Mouse (Mus musculus) kidney, adult 8-10 months (tissue): ENCODE results near the gene Pla2g2c.

ENCODE experiments used
- DNase-seq, 2 experiments: peaks; one replicate each; pipeline ENCODE4 v3.0.0; 2022

Pla2g2c gene

GRCm38 (mm10) chr4:138754432-138754831, 29.8 kb downstream of the Pla2g2c start:
- DNase-seq, result no peak

GRCm38 (mm10) chr4:138755439-138755838, 30.8 kb downstream of the Pla2g2c start:
- DNase-seq, result no peak

GRCm38 (mm10) chr4:138755983-138756382, 31.4 kb downstream of the Pla2g2c start:
- no peak for DNase-seq

GRCm38 (mm10) chr4:138757416-138757815, 32.8 kb downstream of the Pla2g2c start, which contains the start of gene Pla2g2f:
Gene Pla2g2f (minus strand): TSS chr4:138757626.
- DNase-seq, result no peak

- no peak for DNase-seq
These were observed 37.7 kb downstream of the Pla2g2c start for GRCm38 (mm10) chr4:138762266-138762665.

GRCm38 (mm10) chr4:138771970-138772369, 47.4 kb downstream of the Pla2g2c start:
- DNase-seq, result peak; percentile 14 to 23

- DNase-seq, result no peak
These were observed 47.8 kb downstream of the Pla2g2c start for GRCm38 (mm10) chr4:138772386-138772785.

GRCm38 (mm10) chr4:138775435-138775834, 50.8 kb downstream of the Pla2g2c start, which contains the start of gene Pla2g2d:
Gene Pla2g2d (plus strand): TSS chr4:138775735.
- DNase-seq, result no peak

- DNase-seq, result no peak
These were observed 53.1 kb downstream of the Pla2g2c start for GRCm38 (mm10) chr4:138777417-138778407.

GRCm38 (mm10) chr4:138780300-138780699, 55.7 kb downstream of the Pla2g2c start:
- no peak for DNase-seq

- no peak for DNase-seq
These were observed 57.5 kb downstream of the Pla2g2c start for GRCm38 (mm10) chr4:138782098-138782497.

GRCm38 (mm10) chr4:138785721-138786120, 61.1 kb downstream of the Pla2g2c start:
- DNase-seq, result no peak

- no peak for DNase-seq
These were observed 61.5 kb downstream of the Pla2g2c start for GRCm38 (mm10) chr4:138786141-138786540.

- no peak for DNase-seq
These were observed 63.8 kb downstream of the Pla2g2c start for GRCm38 (mm10) chr4:138788381-138788780.

GRCm38 (mm10) chr4:138791452-138791851, 66.9 kb downstream of the Pla2g2c start:
- DNase-seq, result no peak

- peak; percentile 33 to 51 for DNase-seq
These were observed 68.0 kb downstream of the Pla2g2c start for GRCm38 (mm10) chr4:138792599-138792998.

GRCm38 (mm10) chr4:138793276-138793675, 68.7 kb downstream of the Pla2g2c start:
- peak in 1 of 2 experiments; percentile 52 for DNase-seq

GRCm38 (mm10) chr4:138794344-138794743, 69.8 kb downstream of the Pla2g2c start:
- no peak for DNase-seq
